Mouse (Mus musculus): ENCODE results near the gene Ispd. TPM values are rescaled to one million over a fixed set of nuclear protein-coding genes. Genes with fewer than 3 reads are reported as not detected.
"Not testable (repeated sequence)": the region's sequence is repeated elsewhere in the genome, so short reads cannot be mapped to it uniquely, and the experiment has no call there.

Gene Ispd
- 8.2 and 10.4 TPM in 2 replicates for polyA plus RNA-seq (2015; fragmentation: Nextera tagmentation; extraction: Ambion mirVana)

GRCm38 (mm10) chr12:36381441-36382340 lies at the start of gene Ispd, which contains the start of gene D630036H23Rik:
Ispd (plus strand) TSS chr12:36381450.
D630036H23Rik (minus strand) TSS chr12:36382181.
- H3K27ac ChIP-seq (ENCODE audit: low read length) = peak within 1 kb of the TSS; percentile 98
- H3K36me3 ChIP-seq (ENCODE audit: control insufficient read depth, insufficient read depth, low read length) = no peaks in the 10 kb centered on the region
- peak; percentile 93 for ATAC-seq (ENCODE audit: insufficient read depth, low FRiP score)
- peak within 1 kb of the TSS; percentile 85 for H3K4me2 ChIP-seq (ENCODE audit: low read depth, low read length)
- under 1% methylated on average over 64 of the region's 64 CpGs for WGBS
- H3K4me1 ChIP-seq (ENCODE audit: control insufficient read depth, insufficient read depth, low read length) = peaks cover 14% of the 10 kb centered on the region
- no peaks in the 10 kb centered on the region for H3K9me3 ChIP-seq (replicated peaks; ENCODE audit: control insufficient read depth, low read length)
- peak within 1 kb of the TSS; percentile 71 for H3K4me3 ChIP-seq (replicated peaks; ENCODE audit: low read length)
- H3K27me3 ChIP-seq (ENCODE audit: control insufficient read depth, insufficient read depth, low read length) = no peaks in the 10 kb centered on the region
- H3K9ac ChIP-seq (ENCODE audit: low read length) = peak within 1 kb of the TSS; percentile 99

- ATAC-seq (ENCODE audit: insufficient read depth, low FRiP score) = no peak
- no peak overlapping the region for H3K4me2 ChIP-seq (ENCODE audit: low read depth, low read length)
- H3K4me1 ChIP-seq (ENCODE audit: control insufficient read depth, insufficient read depth, low read length) = no peaks in the 10 kb centered on the region
- WGBS = 89% methylated on average over 1 of the region's 1 CpGs
- no peak overlapping the region for H3K27ac ChIP-seq (ENCODE audit: low read length)
- H3K27me3 ChIP-seq (ENCODE audit: control insufficient read depth, insufficient read depth, low read length) = no peaks in the 10 kb centered on the region
- no peak overlapping the region for H3K9ac ChIP-seq (ENCODE audit: low read length)
- H3K4me3 ChIP-seq (replicated peaks; ENCODE audit: low read length) = no peak overlapping the region
- H3K9me3 ChIP-seq (replicated peaks; ENCODE audit: control insufficient read depth, low read length) = no peaks in the 10 kb centered on the region
- no peaks in the 10 kb centered on the region for H3K36me3 ChIP-seq (ENCODE audit: control insufficient read depth, insufficient read depth, low read length)
Observed at GRCm38 (mm10) chr12:36332676-36333075, 48.6 kb upstream of the Ispd start.

- WGBS = 67% methylated on average over 9 of the region's 9 CpGs
- H3K27ac ChIP-seq (ENCODE audit: low read length) = no peak overlapping the region
- H3K9me3 ChIP-seq (replicated peaks; ENCODE audit: control insufficient read depth, low read length) = no peaks in the 10 kb centered on the region
- H3K4me2 ChIP-seq (ENCODE audit: low read depth, low read length) = no peak overlapping the region
- H3K9ac ChIP-seq (ENCODE audit: low read length) = no peak overlapping the region
- no peaks in the 10 kb centered on the region for H3K27me3 ChIP-seq (ENCODE audit: control insufficient read depth, insufficient read depth, low read length)
- H3K36me3 ChIP-seq (ENCODE audit: control insufficient read depth, insufficient read depth, low read length) = no peaks in the 10 kb centered on the region
- H3K4me3 ChIP-seq (replicated peaks; ENCODE audit: low read length) = no peak overlapping the region
- ATAC-seq (ENCODE audit: insufficient read depth, low FRiP score) = no peak
- no peaks in the 10 kb centered on the region for H3K4me1 ChIP-seq (ENCODE audit: control insufficient read depth, insufficient read depth, low read length)
Observed at GRCm38 (mm10) chr12:36333837-36334281, 47.4 kb upstream of the Ispd start.

GRCm38 (mm10) chr12:36344131-36344530 lies 37.1 kb upstream of the Ispd start:
- 56% methylated on average over 4 of the region's 4 CpGs for WGBS
- H3K4me3 ChIP-seq (replicated peaks; ENCODE audit: low read length) = no peak overlapping the region
- no peak overlapping the region for H3K9ac ChIP-seq (ENCODE audit: low read length)
- ATAC-seq (ENCODE audit: insufficient read depth, low FRiP score) = no peak
- H3K4me1 ChIP-seq (ENCODE audit: control insufficient read depth, insufficient read depth, low read length) = no peaks in the 10 kb centered on the region
- H3K27me3 ChIP-seq (ENCODE audit: control insufficient read depth, insufficient read depth, low read length) = no peaks in the 10 kb centered on the region
- no peak overlapping the region for H3K4me2 ChIP-seq (ENCODE audit: low read depth, low read length)
- no peaks in the 10 kb centered on the region for H3K9me3 ChIP-seq (replicated peaks; ENCODE audit: control insufficient read depth, low read length)
- H3K27ac ChIP-seq (ENCODE audit: low read length) = no peak overlapping the region
- no peaks in the 10 kb centered on the region for H3K36me3 ChIP-seq (ENCODE audit: control insufficient read depth, insufficient read depth, low read length)

GRCm38 (mm10) chr12:36360064-36360463 lies 21.2 kb upstream of the Ispd start:
- H3K9me3 ChIP-seq (replicated peaks; ENCODE audit: control insufficient read depth, low read length) = no peaks in the 10 kb centered on the region
- WGBS = 88% methylated on average over 3 of the region's 3 CpGs
- no peaks in the 10 kb centered on the region for H3K36me3 ChIP-seq (ENCODE audit: control insufficient read depth, insufficient read depth, low read length)
- H3K27ac ChIP-seq (ENCODE audit: low read length) = no peak overlapping the region
- ATAC-seq (ENCODE audit: insufficient read depth, low FRiP score) = no peak
- no peaks in the 10 kb centered on the region for H3K27me3 ChIP-seq (ENCODE audit: control insufficient read depth, insufficient read depth, low read length)
- no peak overlapping the region for H3K4me2 ChIP-seq (ENCODE audit: low read depth, low read length)
- no peaks in the 10 kb centered on the region for H3K4me1 ChIP-seq (ENCODE audit: control insufficient read depth, insufficient read depth, low read length)
- no peak overlapping the region for H3K4me3 ChIP-seq (replicated peaks; ENCODE audit: low read length)
- H3K9ac ChIP-seq (ENCODE audit: low read length) = no peak overlapping the region

GRCm38 (mm10) chr12:36360693-36361092 lies 20.6 kb upstream of the Ispd start:
- Histone ChIP-seq H3K36me3 (ENCODE audit: control insufficient read depth, insufficient read depth, low read length) (no peaks in the 10 kb centered on the region), H3K27me3 (ENCODE audit: control insufficient read depth, insufficient read depth, low read length) (no peaks in the 10 kb centered on the region), H3K4me1 (ENCODE audit: control insufficient read depth, insufficient read depth, low read length) (no peaks in the 10 kb centered on the region), H3K4me2 (ENCODE audit: low read depth, low read length) (no peak overlapping the region), H3K27ac (ENCODE audit: low read length) (no peak overlapping the region), H3K9me3 (replicated peaks; ENCODE audit: control insufficient read depth, low read length) (no peaks in the 10 kb centered on the region), H3K9ac (ENCODE audit: low read length) (no peak overlapping the region), H3K4me3 (replicated peaks; ENCODE audit: low read length) (no peak overlapping the region)
- no peak for ATAC-seq (ENCODE audit: insufficient read depth, low FRiP score)
- 88% methylated on average over 5 of the region's 5 CpGs for WGBS

- Histone ChIP-seq H3K4me3 (replicated peaks; ENCODE audit: low read length) (no peak overlapping the region), H3K27ac (ENCODE audit: low read length) (no peak overlapping the region), H3K4me2 (ENCODE audit: low read depth, low read length) (no peak overlapping the region), H3K36me3 (ENCODE audit: control insufficient read depth, insufficient read depth, low read length) (no peaks in the 10 kb centered on the region), H3K27me3 (ENCODE audit: control insufficient read depth, insufficient read depth, low read length) (no peaks in the 10 kb centered on the region), H3K9ac (ENCODE audit: low read length) (no peak overlapping the region), H3K4me1 (ENCODE audit: control insufficient read depth, insufficient read depth, low read length) (no peaks in the 10 kb centered on the region), H3K9me3 (replicated peaks; ENCODE audit: control insufficient read depth, low read length) (no peaks in the 10 kb centered on the region)
- 81% methylated on average over 4 of the region's 4 CpGs for WGBS
- ATAC-seq (ENCODE audit: insufficient read depth, low FRiP score) = peak; percentile 62
Observed at GRCm38 (mm10) chr12:36364013-36364412, 17.2 kb upstream of the Ispd start.

- no peak overlapping the region for H3K4me2 ChIP-seq (ENCODE audit: low read depth, low read length)
- no peak overlapping the region for H3K27ac ChIP-seq (ENCODE audit: low read length)
- H3K4me1 ChIP-seq (ENCODE audit: control insufficient read depth, insufficient read depth, low read length) = no peaks in the 10 kb centered on the region
- no peak for ATAC-seq (ENCODE audit: insufficient read depth, low FRiP score)
- 56% methylated on average over 4 of the region's 4 CpGs for WGBS
- H3K4me3 ChIP-seq (replicated peaks; ENCODE audit: low read length) = no peak overlapping the region
- H3K9me3 ChIP-seq (replicated peaks; ENCODE audit: control insufficient read depth, low read length) = no peaks in the 10 kb centered on the region
- no peaks in the 10 kb centered on the region for H3K27me3 ChIP-seq (ENCODE audit: control insufficient read depth, insufficient read depth, low read length)
- H3K9ac ChIP-seq (ENCODE audit: low read length) = no peak overlapping the region
- H3K36me3 ChIP-seq (ENCODE audit: control insufficient read depth, insufficient read depth, low read length) = no peaks in the 10 kb centered on the region
Observed at GRCm38 (mm10) chr12:36373237-36373998, 7.8 kb upstream of the Ispd start.

- H3K36me3 ChIP-seq (ENCODE audit: control insufficient read depth, insufficient read depth, low read length); H3K4me2 ChIP-seq (ENCODE audit: low read depth, low read length); H3K27me3 ChIP-seq (ENCODE audit: control insufficient read depth, insufficient read depth, low read length); H3K9me3 ChIP-seq (replicated peaks; ENCODE audit: control insufficient read depth, low read length); H3K9ac ChIP-seq (ENCODE audit: low read length); ATAC-seq (ENCODE audit: insufficient read depth, low FRiP score); H3K4me3 ChIP-seq (replicated peaks; ENCODE audit: low read length); H3K27ac ChIP-seq (ENCODE audit: low read length): not testable (repeated sequence)
- WGBS = 83% methylated on average over 3 of the region's 4 CpGs
- peaks cover 11% of the 10 kb centered on the region for H3K4me1 ChIP-seq (ENCODE audit: control insufficient read depth, insufficient read depth, low read length)
Observed at GRCm38 (mm10) chr12:36376391-36376790, 4.9 kb upstream of the Ispd start.
